Mouse (Mus musculus) large intestine, adult 2 months (tissue): ENCODE data around the gene 5730522E02Rik. TPM values are rescaled to one million over a fixed set of nuclear protein-coding genes. Genes with fewer than 3 reads are reported as not detected.
"Not testable (repeated sequence)": the region's sequence is repeated elsewhere in the genome, so short reads cannot be mapped to it uniquely, and the experiment has no call there.

Source experiments
- DNase-seq: peaks from one replicate; pipeline ENCODE4 v3.0.0-alpha.2; 2012; ENCODE audit warnings: low read depth, low spot score
- WGBS: fragments of 180-500 bp; shearing (Covaris S2); methylation state at CpG from one replicate; pipeline ENCODE4 v1.1.7; 2018; 5-methylcytosine and 5-hydroxymethylcytosine counted together
- polyA plus RNA-seq: library from polyadenylated mRNA; depleted of rRNA; stranded (reverse); fragments of >200 nt; gene quantifications from 2 replicates; pipeline ENCODE4 v1.2.3, GENCODE M21; 2012; rRNA removed

Gene 5730522E02Rik
- not detected in 2 replicates for polyA plus RNA-seq

- DNase-seq: no peak
- under 1% methylated on average over 30 of the region's 31 CpGs for WGBS
These were observed at the start of gene 5730522E02Rik for GRCm38 (mm10) chr11:26210582-26211180. Gene 5730522E02Rik, minus strand, starts transcription at chr11:26210763.

DNA sequence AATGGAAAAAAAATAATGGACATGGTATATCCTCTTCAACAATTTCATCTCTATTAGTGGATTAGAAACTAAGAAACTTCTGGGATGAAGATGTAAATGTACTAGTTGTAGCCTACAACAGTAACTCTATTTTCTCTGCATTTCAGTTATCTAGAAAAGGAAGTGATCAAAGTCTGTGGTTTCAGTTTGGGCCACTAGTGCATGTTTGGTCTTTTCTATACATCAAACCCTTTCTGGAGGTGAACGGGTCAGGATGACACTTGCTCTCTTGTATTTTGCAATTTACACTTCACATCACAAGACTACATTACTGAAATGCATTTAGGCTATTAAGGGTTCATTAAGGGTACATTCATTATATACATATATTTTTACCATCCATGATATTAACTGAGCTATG is 26.0 kb upstream of the 5730522E02Rik start:
- WGBS: 82% methylated on average over 1 of the region's 1 CpGs
- DNase-seq: no peak

- 86% methylated on average over 1 of the region's 1 CpGs for WGBS
- DNase-seq: no peak
These were observed 19.3 kb upstream of the 5730522E02Rik start for GRCm38 (mm10) chr11:26229895-26230294.

- WGBS: 89% methylated on average over 1 of the region's 1 CpGs
- not testable (repeated sequence) for DNase-seq
These were observed 3.1 kb upstream of the 5730522E02Rik start for GRCm38 (mm10) chr11:26213643-26214042.

- 2% methylated on average over 68 of the region's 73 CpGs for WGBS
These were observed 567 bp downstream of the 5730522E02Rik start for GRCm38 (mm10) chr11:26209811-26210581.

GRCm38 (mm10) chr11:26203466-26203865 is 7.1 kb downstream of the 5730522E02Rik start:
- DNase-seq: no peak
- 67% methylated on average over 2 of the region's 2 CpGs for WGBS

More at GRCm38 (mm10) chr11:26209811-26210581, 567 bp downstream of the 5730522E02Rik start:
- DNase-seq: no peak

DNA sequence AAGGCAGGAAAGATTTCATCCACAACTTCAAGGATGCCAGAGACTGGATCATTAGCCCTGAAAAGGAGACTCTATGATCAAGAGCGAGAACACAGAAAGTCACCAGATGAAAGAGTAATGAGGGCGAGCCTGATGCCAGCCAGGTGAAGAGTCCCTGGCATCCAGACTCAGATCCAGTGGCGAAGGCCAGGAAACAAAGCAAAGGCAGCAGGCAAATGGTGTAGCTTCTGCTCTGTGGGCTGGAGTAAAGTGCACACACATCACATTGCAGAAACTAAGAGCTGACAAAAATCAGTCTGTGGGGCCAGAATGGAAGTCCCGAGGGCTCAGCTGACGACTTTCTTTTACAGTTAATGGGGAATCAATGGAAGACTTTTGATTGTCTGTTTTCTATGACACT is 7.7 kb downstream of the 5730522E02Rik start:
- WGBS: 91% methylated on average over 5 of the region's 5 CpGs
- DNase-seq: no peak

DNA sequence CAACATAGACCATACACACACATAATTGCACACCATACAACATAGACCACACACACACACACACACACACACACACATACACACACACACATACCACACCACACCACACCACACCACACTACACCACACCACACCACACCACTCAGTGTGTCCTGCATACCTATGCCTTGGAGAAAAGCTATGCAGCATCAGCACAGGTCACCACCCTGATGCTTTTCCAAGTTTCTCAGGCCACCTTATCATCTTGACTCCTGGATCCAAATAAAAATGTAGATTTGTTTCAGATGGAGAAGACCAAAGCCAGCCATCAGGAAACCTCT is 8.8 kb downstream of the 5730522E02Rik start:
- no peak for DNase-seq

- 45% methylated on average over 4 of the region's 4 CpGs for WGBS
- DNase-seq: no peak
These were observed 9.4 kb downstream of the 5730522E02Rik start for GRCm38 (mm10) chr11:26200970-26201777.

GRCm38 (mm10) chr11:26195468-26195867 is 15.1 kb downstream of the 5730522E02Rik start:
- no peak for DNase-seq
- 52% methylated on average over 3 of the region's 3 CpGs for WGBS

DNA sequence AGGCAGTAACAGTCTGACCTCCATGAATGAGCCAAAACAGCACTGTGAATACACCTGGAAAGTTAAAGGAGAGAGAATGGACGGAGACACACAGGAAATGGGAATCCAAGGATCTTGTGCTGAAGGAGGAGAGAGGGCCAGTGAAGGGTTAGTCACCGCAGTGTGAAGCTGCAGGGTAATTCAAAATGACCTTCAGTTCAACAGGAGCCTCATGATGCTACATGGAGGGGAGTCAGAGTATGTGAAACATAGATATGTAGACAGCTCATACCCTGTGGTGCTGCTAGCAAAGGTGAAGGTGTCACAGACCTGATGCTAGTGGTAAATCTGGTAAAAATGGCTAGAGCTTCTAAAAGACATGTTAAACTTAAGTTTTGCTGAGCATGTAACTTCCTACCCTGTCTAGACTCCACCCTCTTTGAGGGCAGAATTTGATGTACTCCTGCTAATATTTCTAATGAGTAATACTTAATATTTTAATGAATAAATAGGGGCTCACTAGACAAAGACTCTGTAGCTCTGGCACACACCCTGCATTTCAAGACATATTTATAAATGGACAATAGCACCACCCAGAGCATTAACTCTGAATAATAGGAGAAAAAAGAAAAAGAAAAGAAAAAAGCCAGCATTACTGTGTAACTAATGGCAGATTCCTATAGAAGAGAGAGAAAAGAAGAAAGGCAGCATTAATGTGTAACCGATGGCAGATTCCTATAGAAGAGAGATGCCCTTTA is 23.2 kb downstream of the 5730522E02Rik start:
- WGBS: 92% methylated on average over 3 of the region's 3 CpGs
- DNase-seq: no peak

GRCm38 (mm10) chr11:26170572-26170971 is 40.0 kb downstream of the 5730522E02Rik start:
- no peak for DNase-seq
- WGBS: 97% methylated on average over 2 of the region's 2 CpGs

DNA sequence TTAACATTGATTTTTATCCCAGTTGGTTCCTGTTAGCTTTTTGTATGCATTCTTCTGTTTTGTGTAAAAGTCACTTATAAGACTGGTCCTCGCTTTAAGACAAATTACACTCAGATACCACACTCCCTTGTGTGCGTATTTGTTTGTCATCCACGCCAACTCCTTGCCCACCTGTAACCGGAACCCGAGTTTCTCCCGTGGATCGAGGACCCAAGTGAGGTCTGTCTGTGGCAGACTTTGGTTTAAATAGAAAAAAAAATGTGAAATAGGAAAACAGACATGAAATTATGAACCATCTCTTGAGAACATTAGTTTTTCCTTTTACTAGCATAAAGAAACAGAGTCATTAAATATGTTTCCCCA is 43.0 kb downstream of the 5730522E02Rik start:
- DNase-seq: peak; percentile 7
- whole genome bisulfite sequencing: 38% methylated on average over 7 of the region's 7 CpGs

DNA sequence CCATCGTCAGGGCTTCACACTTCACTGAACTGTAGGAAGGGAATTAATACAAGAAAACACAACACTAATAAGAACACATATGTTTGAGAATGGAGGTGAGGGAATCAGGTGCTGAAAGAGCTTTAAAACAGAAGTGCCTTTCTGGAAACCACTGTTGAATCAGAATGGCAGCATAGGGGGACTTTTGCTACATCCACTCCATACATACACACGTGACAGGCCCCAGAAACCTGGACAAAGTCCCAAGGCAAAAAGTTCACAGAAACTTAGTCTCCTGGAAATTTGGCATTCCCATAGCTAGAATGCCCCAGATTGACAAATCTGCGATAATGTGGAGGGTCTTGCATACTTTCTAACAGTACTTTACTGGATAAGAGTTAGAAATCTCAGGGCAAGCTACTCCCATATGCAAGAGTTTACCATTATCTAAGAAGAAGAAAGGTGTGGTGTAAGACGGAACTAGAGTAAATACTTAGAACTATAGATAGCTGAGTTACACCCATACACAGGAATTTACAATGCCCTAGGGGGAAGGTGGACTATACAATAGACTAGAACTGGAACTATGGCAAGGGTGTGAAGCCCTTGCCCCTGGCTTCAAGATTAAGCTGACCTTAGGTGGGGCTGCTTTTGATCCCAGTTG is 43.5 kb downstream of the 5730522E02Rik start:
- peak; percentile 13 for DNase-seq
- WGBS: 41% methylated on average over 4 of the region's 4 CpGs

DNA sequence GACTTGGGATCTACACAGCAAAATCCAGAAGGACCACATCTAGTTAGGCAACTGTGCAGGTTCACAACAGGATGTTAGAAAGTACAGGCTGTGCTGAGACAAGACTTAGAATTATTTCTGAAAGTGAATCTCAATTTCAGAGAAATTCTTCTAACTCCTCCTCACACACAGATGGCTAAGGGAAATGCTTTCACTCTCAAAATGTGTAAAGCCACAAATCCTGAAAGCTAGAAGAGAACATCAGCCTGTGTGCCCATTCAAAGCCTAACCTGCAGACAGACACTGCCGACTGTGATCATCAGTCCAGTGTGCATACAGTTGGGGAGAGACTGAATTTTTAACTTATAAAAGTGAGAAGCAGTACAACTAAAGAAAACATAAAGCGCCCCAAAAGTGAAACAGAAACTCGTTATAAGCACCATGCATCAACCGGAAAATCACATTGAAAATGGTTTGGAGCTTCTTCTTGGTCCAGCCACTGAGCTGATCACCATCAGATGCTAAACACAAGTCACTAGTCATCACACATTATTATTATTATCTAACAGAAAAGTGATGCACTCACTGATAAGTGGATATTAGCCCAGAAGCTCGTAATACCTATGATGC is 45.8 kb downstream of the 5730522E02Rik start:
- WGBS: 81% methylated on average over 5 of the region's 5 CpGs
- DNase-seq: no peak

GRCm38 (mm10) chr11:26161354-26161753 is 49.2 kb downstream of the 5730522E02Rik start:
- DNase-seq: no peak
- 70% methylated on average over 5 of the region's 5 CpGs for WGBS

DNA sequence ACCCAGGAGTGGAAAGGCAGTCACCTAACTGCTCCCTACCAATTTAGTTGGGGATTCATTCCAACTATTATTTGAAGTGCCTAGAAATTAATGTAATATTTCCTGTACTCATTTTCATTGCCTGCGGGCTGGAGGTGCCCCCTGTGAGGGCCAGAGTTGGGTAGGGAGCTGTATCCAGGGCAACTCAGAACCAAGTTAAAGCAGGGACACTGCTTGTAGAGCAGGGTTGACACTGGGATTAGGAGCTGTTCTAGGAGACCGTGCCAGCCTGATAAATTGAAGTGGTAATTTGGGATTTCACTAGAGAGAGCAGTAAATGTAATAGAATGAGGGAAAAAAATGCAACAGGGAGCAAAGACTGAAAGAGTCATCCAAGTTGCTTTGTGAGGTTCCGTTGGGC is 51.5 kb downstream of the 5730522E02Rik start:
- DNase-seq: no peak

GRCm38 (mm10) chr11:26140024-26140423 is 70.5 kb downstream of the 5730522E02Rik start:
- WGBS: 67% methylated on average over 3 of the region's 3 CpGs
- DNase-seq: no peak

More for the DNA sequence above, 51.5 kb downstream of the 5730522E02Rik start:
- 68% methylated on average over 3 of the region's 3 CpGs for WGBS

DNA sequence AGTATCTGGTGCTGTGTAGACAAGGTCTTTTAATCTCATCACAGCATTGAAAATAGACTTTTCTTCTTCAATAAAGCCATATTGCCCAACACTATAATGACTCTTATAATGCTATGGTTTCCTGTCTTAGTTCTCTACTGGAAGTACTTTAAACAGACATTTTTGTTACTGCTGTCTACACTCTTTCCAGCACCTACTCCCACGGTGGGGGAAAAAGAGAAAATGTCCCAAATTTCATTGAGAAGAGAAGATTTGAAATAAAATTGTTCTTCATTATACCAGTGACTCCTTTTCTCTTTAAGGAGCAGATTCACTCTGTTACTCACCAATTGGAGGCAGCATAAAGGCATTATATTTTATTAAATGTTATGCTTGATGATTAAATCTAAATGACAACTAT is 72.5 kb downstream of the 5730522E02Rik start:
- DNase-seq: no peak
- WGBS: 85% methylated on average over 1 of the region's 1 CpGs
